Mouse (Mus musculus): ENCODE data around the gene Apobec1.
"Not testable (repeated sequence)": the region's sequence is repeated elsewhere in the genome, so short reads cannot be mapped to it uniquely, and the experiment has no call there.

DNA sequence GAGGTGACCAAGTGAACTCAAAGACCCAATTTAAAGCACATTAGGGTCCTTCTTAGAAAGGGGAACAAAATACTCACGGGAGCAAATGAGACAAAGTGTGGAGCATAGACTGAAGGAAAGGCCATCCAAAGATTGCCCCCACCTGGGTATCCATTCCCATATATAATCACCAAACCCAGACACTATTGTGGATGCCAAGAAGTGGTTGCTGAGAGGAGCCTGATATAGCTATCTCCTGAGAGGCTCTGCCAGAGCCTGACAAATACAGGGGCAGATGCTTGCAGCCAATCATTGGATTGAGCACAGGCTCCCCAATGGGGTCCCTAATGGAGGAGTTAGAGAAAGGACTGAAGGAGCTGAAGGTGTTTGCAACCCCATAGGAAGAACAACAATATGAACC is 27.2 kb downstream of the Apobec1 start:
- not testable (repeated sequence) for TF ChIP-seq TAL1 (conservative IDR thresholded peaks at IDR 0.05; ENCODE audit: low read depth, low read length); CTCF (IDR thresholded peaks at IDR 0.05; ENCODE audit: low read depth, low read length)
